Mouse (Mus musculus) myocyte (in vitro differentiated cells): ENCODE data around the gene Snx8. TPM values are rescaled to one million over a fixed set of nuclear protein-coding genes. Genes with fewer than 3 reads are reported as not detected.

Experiments
- H3K27me3 ChIP-seq: one replicate; pipeline ENCODE4 v1.6.1; 2011; ENCODE audit not compliant: control insufficient read depth, insufficient read depth, insufficient read length
- H3K36me3 ChIP-seq: one replicate; pipeline ENCODE4 v1.6.1; 2011; ENCODE audit not compliant: control insufficient read depth, insufficient read depth
- H3K4me2 ChIP-seq: one replicate; pipeline ENCODE4 v1.6.1; 2011; ENCODE audit warnings: low read depth, control low read depth
- H3K4me3 ChIP-seq: one replicate; pipeline ENCODE4 v1.5.1; 2011; ENCODE audit warnings: mild to moderate bottlenecking, control low read depth, moderate library complexity
- H3K79me2 ChIP-seq: one replicate; pipeline ENCODE4 v1.6.1; 2011; ENCODE audit not compliant: control insufficient read depth, insufficient read depth
- H3ac ChIP-seq: one replicate; pipeline ENCODE4 v1.6.1; 2011; ENCODE audit not compliant: control insufficient read depth, insufficient read length
- MYOD1 ChIP-seq, 3 experiments: IDR thresholded peaks; one replicate each; pipeline ENCODE4 v1.6.1; 2011; ENCODE audit warnings: control low read depth in 2 of 3, low read depth in 2 of 3, mild to moderate bottlenecking in 2 of 3, moderate library complexity in 1 of 3; ENCODE audit not compliant: insufficient read length in 2 of 3, control insufficient read depth in 1 of 3
- MYOG ChIP-seq, 3 experiments: IDR thresholded peaks; one replicate each; pipeline ENCODE4 v1.6.1; 2011; ENCODE audit warnings: control low read depth in 2 of 3, low read depth in 2 of 3, mild to moderate bottlenecking in 2 of 3; ENCODE audit not compliant: insufficient read length in 2 of 3, control insufficient read depth in 1 of 3, insufficient read depth in 1 of 3
- POLR2A ChIP-seq: IDR thresholded peaks from one replicate; pipeline ENCODE4 v1.6.1; 2011; ENCODE audit warnings: low read depth, mild to moderate bottlenecking, control low read depth, moderate library complexity; ENCODE audit not compliant: insufficient read length
- REST ChIP-seq: IDR thresholded peaks from one replicate; pipeline ENCODE4 v1.6.1; 2011; ENCODE audit warnings: mild to moderate bottlenecking, control low read depth, moderate library complexity; ENCODE audit not compliant: insufficient read depth, insufficient read length
- SRF ChIP-seq: IDR thresholded peaks from one replicate; pipeline ENCODE4 v1.6.1; 2011; ENCODE audit warnings: low read depth; ENCODE audit not compliant: control insufficient read depth, insufficient read length
- TCF12 ChIP-seq: IDR thresholded peaks from one replicate; pipeline ENCODE4 v1.6.1; 2011; ENCODE audit warnings: mild to moderate bottlenecking, control low read depth; ENCODE audit not compliant: poor library complexity, insufficient read depth, severe bottlenecking
- TCF3 ChIP-seq: IDR thresholded peaks from one replicate; pipeline ENCODE4 v1.6.1; 2011; ENCODE audit warnings: low read depth, control low read depth; ENCODE audit not compliant: insufficient read length
- polyA plus RNA-seq: library from polyadenylated mRNA; unstranded; fragments of >200 nt; fragmentation: generic; extraction: Trizol; gene quantifications from one replicate; pipeline ENCODE4 v1.2.1, GENCODE M21; 2012; ENCODE audit warnings: missing spikeins

Snx8 gene
- polyA plus RNA-seq, 1 experiment, result 50.5 TPM

- no peak overlapping the region for H3K4me2 ChIP-seq
- TF ChIP-seq MYOG (IDR thresholded peaks at IDR 0.05; ENCODE audit: control insufficient read depth in 1 of 3, insufficient read depth in 1 of 3, insufficient read length in 2 of 3, low read depth in 2 of 3), result no peak
- TF ChIP-seq TCF12, result no peak
- no peak for TF ChIP-seq TCF3
- TF ChIP-seq REST, result no peak
- H3K79me2 ChIP-seq, result no peaks in the 10 kb centered on the region
- no peaks in the 10 kb centered on the region for H3K27me3 ChIP-seq
- H3ac ChIP-seq, result no peak overlapping the region
- H3K36me3 ChIP-seq, result peaks cover 8% of the 10 kb centered on the region
- no peak overlapping the region for H3K4me3 ChIP-seq
Measured at GRCm38 (mm10) chr5:140298291-140298690, 90.8 kb downstream of the Snx8 start.

GRCm38 (mm10) chr5:140292152-140292551 lies 96.9 kb downstream of the Snx8 start:
- H3K36me3 ChIP-seq, result no peaks in the 10 kb centered on the region
- H3K4me3 ChIP-seq, result no peak overlapping the region
- no peaks in the 10 kb centered on the region for H3K27me3 ChIP-seq

More at GRCm38 (mm10) chr5:140292152-140292551, 96.9 kb downstream of the Snx8 start:
- Histone ChIP-seq H3K4me2 (no peak overlapping the region), H3ac (no peak overlapping the region), H3K79me2 (no peaks in the 10 kb centered on the region)
- TF ChIP-seq MYOD1 (IDR thresholded peaks at IDR 0.05; ENCODE audit: control insufficient read depth in 1 of 3, insufficient read length in 2 of 3, low read depth in 2 of 3) (peak; percentile 86 to 96 (median 94)), POLR2A (no peak), SRF (peak; percentile 8)

Other genes with a start within 250 kb of the Snx8 start
- 35.6 TPM for gene Mad1l1, start 67.7 kb downstream of the Snx8 start, polyA plus RNA-seq
- 18.2 TPM for gene Nudt1, start 67.6 kb downstream of the Snx8 start, polyA plus RNA-seq
- 10.0 TPM for gene Mrm2, start 57.4 kb downstream of the Snx8 start, polyA plus RNA-seq
- gene Eif3b, start 30.1 kb upstream of the Snx8 start, polyA plus RNA-seq, result 220 TPM
- gene Gm4869, start 56.4 kb upstream of the Snx8 start, polyA plus RNA-seq, result 0.07 TPM
- 9.0 TPM for gene Chst12, start 116.3 kb upstream of the Snx8 start, polyA plus RNA-seq
- not detected for gene Grifin, start 175.8 kb upstream of the Snx8 start, polyA plus RNA-seq
- 3.1 TPM for gene Lfng, start 218.1 kb upstream of the Snx8 start, polyA plus RNA-seq